Mouse (Mus musculus): ENCODE results near the gene Frat2.

- TF ChIP-seq GATA1 (IDR thresholded peaks at IDR 0.05; ENCODE audit: borderline replicate concordance, low read length) (no peak), FLI1 (IDR thresholded peaks at IDR 0.05; ENCODE audit: low read length) (no peak)
These were observed 18.8 kb upstream of the Frat2 start for GRCm38 (mm10) chr19:41866707-41867106.

All from megakaryocyte, embryonic 14.5 days (primary cell).